In the genomic region with DNA sequence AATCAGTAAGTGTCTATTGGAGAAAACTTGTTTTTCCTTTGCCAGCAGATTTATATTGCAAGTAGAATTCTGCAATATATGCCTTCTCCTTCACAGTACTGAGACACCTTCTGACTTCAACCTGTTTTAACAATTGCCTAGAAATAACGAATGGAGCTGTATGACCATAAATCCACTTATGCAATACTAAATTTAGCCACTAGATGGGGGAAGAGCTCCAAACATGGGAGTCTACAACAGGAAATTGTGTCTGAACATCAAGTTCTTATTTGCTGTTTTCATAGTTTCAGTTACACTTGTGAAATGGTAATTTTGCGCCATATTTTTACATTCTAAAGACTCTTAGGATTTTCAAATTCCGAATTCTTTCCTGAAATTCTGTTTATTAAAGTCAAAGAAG, we compare ENCODE assay signal across 9 mouse cellular contexts. TPM values are rescaled to one million over a fixed set of nuclear protein-coding genes. Genes with fewer than 3 reads are reported as not detected.
A peak's percentile ranks its signal among the peaks of the same experiment; 100 is the strongest.
DNase-seq lines count a peak whose midpoint lies in the region; ATAC-seq and TF ChIP-seq lines count a peak whose summit lies in the region.
"Had no signal": no experiment of that assay in that cellular context is flagged by ENCODE, and none has a peak within 500 bp of the region (broad histone marks: within the 10 kb centered on the region; RNA-seq: fewer than 3 reads in every experiment).

No protein-coding gene starts in this region.

- WGBS in forebrain, embryonic 12.5 days: 5% methylated on average over 3 of the region's 3 CpGs

- no peaks in the 10 kb centered on the region for H3K36me3 ChIP-seq in forebrain, embryonic 12.5 days (replicated peaks)

- intact Hi-C loops in gastrocnemius, postnatal 36 days (cut with DNase I): no loop called here

- no peak overlapping the region for H3K27ac ChIP-seq in layer of hippocampus, adult 2 months
- H3K27ac ChIP-seq in forebrain, embryonic 12.5 days: no peak overlapping the region

- no peaks in the 10 kb centered on the region for H3K27me3 ChIP-seq in forebrain, embryonic 12.5 days
- H3K27me3 ChIP-seq: megakaryocyte, embryonic 14.5 days had no signal

- peak; percentile 85 for ATAC-seq in CD4-positive, CD25-positive, alpha-beta regulatory T cell, adult 4 months
- peak; percentile 66; the same call in 1 of the 2 replicates for ATAC-seq in forebrain, embryonic 12.5 days (ENCODE audit: low FRiP score)
- peak; percentile 63; the same call in 1 of the 2 replicates for ATAC-seq in megakaryocyte-erythroid progenitor cell, adult 5-6 weeks (replicated peaks; ENCODE audit: low FRiP score, low TSS enrichment, poor library complexity, severe bottlenecking)

- no peak overlapping the region for H3K4me3 ChIP-seq in layer of hippocampus, adult 2 months
- no peak overlapping the region for H3K4me3 ChIP-seq in forebrain, embryonic 12.5 days (replicated peaks)
- H3K4me3 ChIP-seq: megakaryocyte, embryonic 14.5 days had no signal

- no peak overlapping the region for H3K9ac ChIP-seq in forebrain, embryonic 12.5 days

- H3K4me2 ChIP-seq in forebrain, embryonic 12.5 days: no peak overlapping the region

- H3K4me1 ChIP-seq in forebrain, embryonic 12.5 days: no peaks in the 10 kb centered on the region
- H3K4me1 ChIP-seq: megakaryocyte, embryonic 14.5 days had no signal

- peak; percentile 100 for TF ChIP-seq CTCF in layer of hippocampus, adult 2 months (conservative IDR thresholded peaks at IDR 0.05)

- DNase-seq in layer of hippocampus, adult 2 months (ENCODE audit: low spot score in 2 of 2): peak; percentile 81 to 85
- DNase-seq in layer of hippocampus, adult 8-10 months (ENCODE audit: low spot score in 2 of 2): no peak
- DNase-seq in NIH3T3 (ENCODE audit: low read depth): peak; percentile 88
- DNase-seq in gastrocnemius, postnatal 36 days: no peak
- DNase-seq in urinary bladder, postnatal 10 days (ENCODE audit: low spot score): no peak

- H3K9me3 ChIP-seq in forebrain, embryonic 12.5 days: no peaks in the 10 kb centered on the region
- H3K9me3 ChIP-seq: megakaryocyte, embryonic 14.5 days had no signal

RNA-seq across cellular contexts. Expression of gene Fstl5, which starts 6.2 kb away (rescaled TPM):
- total RNA-seq in layer of hippocampus, adult 2 months (2021): 10 to 100 TPM; 19.9 to 27.8 TPM
- total RNA-seq in layer of hippocampus, adult 8-10 months (2022): 10 to 100 TPM; 17.3 to 22.5 (median 19.4) TPM
- not detected for polyA plus RNA-seq in CD4-positive, CD25-positive, alpha-beta regulatory T cell, adult 4 months (2017; shearing (Covaris generic))
- polyA plus RNA-seq in forebrain, embryonic 12.5 days (2016; fragmentation: Nextera tagmentation; extraction: Ambion mirVana): 18.7 and 25.3 TPM in 2 replicates
- total RNA-seq in megakaryocyte-erythroid progenitor cell, adult 5-6 weeks (2014; fragmentation: Nextera tagmentation): not detected in 2 replicates
- total RNA-seq in megakaryocyte-erythroid progenitor cell, adult 5-6 weeks (2017): not detected in 2 replicates
- total RNA-seq in gastrocnemius, postnatal 36 days (2021): not detected

Comparison
In these comparisons a context has a peak if more than half of its experiments do, and no peak if none do; other contexts are left out.
1. DNase-seq: peak in layer of hippocampus, adult 2 months (2 of 2) and NIH3T3 (single experiment); none in layer of hippocampus, adult 8-10 months (0 of 2), gastrocnemius, postnatal 36 days (0 of 2) and urinary bladder, postnatal 10 days (single experiment).
2. RNA of gene Fstl5, which starts 6.2 kb away (total RNA-seq): 19.9 to 27.8 TPM in layer of hippocampus, adult 2 months and 17.3 to 22.5 TPM in layer of hippocampus, adult 8-10 months; not detected in megakaryocyte-erythroid progenitor cell, adult 5-6 weeks and not detected in gastrocnemius, postnatal 36 days; every median in the first group is over 10 times any median in the second.
3. Peak in every context shown above with its lines, with median percentiles within 50 percentile points of each other: ATAC-seq.